Mouse (Mus musculus): ENCODE data around the gene Olfr31.

The Olfr31 gene

DNA sequence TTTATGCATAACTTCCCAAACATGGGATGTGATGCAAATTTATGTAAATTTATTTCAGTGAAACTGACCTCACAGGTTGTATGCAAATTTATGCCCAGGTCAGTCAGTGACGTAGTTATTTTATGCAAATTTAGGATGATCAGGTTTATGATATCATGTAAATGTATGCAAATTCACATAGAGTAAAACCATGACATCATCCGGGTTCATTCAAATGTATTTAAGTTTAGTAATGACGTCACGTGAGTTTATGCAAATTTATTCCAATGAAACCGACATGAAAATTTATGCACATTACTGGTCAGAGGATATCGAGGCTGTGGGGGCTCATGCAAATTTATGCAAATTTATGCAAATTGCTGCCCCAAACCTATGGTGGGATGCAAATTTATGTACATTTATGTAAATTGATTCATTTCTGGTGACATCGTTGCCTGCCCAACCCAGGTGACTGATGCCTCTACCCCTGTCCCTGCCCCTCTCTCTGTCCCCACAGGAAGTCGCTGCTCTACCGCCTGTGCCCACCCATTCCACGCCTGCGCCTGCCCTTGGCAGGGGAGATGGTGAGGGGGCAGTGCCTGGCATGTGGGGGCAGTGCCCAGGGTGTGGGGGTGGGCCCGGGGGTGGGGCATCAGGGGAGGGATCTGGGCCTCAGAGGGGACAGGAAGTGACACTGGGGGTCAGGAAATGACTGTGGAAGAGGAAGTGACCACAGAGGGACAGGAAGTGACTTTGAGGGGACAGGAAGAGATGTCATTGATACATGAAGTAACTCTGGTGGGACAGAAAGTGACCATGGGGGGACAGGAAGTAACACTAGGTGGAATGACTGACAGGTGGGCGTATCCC lies 32.1 kb downstream of the Olfr31 start:
- no peak for DNase-seq

DNA sequence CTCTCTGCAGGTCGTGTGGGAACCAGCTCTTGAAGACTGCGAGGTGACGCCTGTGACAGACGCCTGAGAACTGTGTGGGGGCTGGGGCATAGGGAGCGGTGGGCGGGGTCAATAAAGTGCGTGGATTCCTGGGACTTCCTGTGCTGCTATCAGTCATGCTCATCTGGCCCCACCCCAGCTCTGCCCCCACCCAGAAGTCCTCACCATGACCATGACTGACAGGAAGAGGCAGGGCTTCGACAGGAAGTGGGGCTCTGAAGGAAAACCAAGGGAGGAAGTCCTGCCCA lies 32.7 kb downstream of the Olfr31 start:
- DNase-seq, result no peak

Measured in lung, postnatal 14 days (tissue).